Mouse (Mus musculus): ENCODE measurements around the gene Col26a1.

DNA sequence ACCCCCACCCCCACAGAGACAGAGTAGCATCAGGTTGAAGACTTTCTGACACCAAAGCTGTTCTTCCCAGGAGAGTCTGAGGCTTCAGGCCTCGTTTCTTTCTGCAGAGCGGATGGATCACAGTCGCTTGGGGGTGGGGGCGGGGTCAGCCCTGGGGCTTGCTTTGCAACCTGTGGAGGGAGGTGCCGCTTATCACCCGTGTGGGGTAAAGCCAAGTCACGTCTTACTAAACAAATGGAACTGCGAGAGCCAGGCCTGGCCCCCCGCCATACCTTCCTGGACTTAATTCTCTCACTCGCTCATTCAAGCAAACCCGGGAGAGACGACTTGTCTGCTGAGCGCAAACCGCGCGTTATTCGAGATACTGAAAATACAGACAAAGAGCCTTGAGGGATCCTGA, 80.3 kb downstream of the Col26a1 start:
- TF ChIP-seq CTCF (IDR thresholded peaks at IDR 0.05; ENCODE audit: control insufficient read depth, insufficient read depth, insufficient read length) (no peak), MYOD1 (IDR thresholded peaks at IDR 0.05; ENCODE audit: control insufficient read depth, insufficient read length, low read depth) (no peak), CEBPB (IDR thresholded peaks at IDR 0.05; ENCODE audit: low read depth) (no peak), USF1 (IDR thresholded peaks at IDR 0.05; ENCODE audit: low read depth) (no peak), MAX (IDR thresholded peaks at IDR 0.05) (no peak), MYOG (IDR thresholded peaks at IDR 0.05; ENCODE audit: control insufficient read depth, extremely low read depth, insufficient read length) (no peak), FOSL1 (IDR thresholded peaks at IDR 0.05; ENCODE audit: insufficient read depth, low read length, poor library complexity, severe bottlenecking) (no peak)
